Mouse (Mus musculus): ENCODE measurements around the gene Tmem258.
"Not testable (repeated sequence)": the region's sequence is repeated elsewhere in the genome, so short reads cannot be mapped to it uniquely, and the experiment has no call there.

The Tmem258 gene

DNA sequence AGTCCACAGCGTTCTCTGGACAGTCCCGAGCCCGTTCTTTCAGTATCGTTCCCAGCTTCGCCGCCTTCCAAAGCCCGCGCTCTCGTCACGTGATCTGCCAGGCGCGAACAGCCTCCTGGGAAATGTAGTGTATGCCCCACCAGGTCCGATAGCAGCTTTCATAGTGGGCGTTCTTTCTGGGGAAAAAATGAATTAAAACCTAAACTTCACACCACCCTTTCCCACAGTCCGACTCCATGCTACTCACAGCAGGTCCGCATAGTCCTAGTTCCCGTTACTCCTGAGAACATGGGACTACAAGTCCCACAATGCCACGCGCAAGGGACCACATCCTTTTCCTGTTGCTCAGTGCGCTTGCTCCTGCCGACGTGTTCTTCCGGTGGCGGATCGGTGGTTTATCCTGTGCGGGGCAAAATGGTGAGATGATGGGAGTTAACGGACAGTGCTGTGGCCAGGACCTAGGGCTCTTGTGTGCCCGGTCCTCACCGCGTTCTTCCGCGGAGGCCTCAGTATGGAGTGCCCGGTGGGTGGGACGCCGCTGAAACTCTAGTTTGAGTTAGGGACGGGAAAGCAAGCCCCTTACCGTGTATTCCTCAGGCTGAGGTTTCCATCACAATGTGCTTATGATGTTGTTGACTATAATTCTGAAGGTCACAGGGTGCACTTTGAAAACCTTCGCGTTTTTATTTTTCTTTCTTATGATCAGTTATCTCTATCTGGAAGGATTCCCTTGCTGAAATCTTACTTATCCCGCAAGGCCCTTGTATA lies at the start of gene Tmem258, which contains the start of gene Fen1:
Gene Tmem258, plus strand, starts transcription at position 167 of the 768 bp plus-strand sequence.
Gene Fen1, minus strand, starts transcription at position 322 of the 768 bp plus-strand sequence.
- peak; percentile 96 for DNase-seq (ENCODE audit: low read depth)

DNA sequence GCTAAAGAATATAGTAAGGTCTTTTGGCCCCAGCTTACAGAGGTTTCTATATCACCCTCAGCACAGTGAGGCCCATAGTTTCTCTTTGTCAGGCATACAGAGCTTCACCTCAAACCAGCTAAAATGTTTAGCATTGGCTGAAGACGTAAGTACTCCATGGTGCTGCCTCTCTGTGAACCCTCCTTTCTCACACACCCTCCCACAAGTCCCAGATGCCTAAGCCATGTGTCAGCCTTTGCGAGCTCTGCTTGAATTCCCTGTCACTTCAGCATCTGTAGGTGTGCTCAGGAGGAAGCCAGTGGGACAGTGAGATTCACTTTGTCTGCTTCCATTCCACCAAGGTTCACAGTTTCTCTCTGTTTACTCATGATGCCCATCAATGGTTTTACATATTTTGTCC lies 46.1 kb upstream of the Tmem258 start:
- no peak for DNase-seq (ENCODE audit: low read depth)

DNA sequence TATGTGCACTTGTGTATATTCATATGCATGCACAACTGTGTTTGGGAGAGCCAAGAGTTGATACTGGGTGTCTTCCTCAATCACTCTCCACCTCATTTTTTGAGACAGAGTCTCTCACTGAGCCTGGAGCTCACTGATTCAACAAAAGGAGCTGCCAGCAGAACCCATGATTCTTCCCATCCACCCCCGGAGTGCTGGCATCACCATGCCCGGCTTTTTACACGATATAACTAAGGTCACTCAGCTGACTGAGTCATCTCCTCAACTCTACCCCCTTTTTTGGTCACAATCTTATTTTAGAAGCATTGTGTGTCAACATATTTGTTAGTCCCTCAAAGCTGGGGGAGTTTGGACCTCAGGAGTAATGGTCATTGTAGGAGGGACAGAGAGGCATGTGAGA lies 39.9 kb upstream of the Tmem258 start:
- no peak for DNase-seq (ENCODE audit: low read depth)

DNA sequence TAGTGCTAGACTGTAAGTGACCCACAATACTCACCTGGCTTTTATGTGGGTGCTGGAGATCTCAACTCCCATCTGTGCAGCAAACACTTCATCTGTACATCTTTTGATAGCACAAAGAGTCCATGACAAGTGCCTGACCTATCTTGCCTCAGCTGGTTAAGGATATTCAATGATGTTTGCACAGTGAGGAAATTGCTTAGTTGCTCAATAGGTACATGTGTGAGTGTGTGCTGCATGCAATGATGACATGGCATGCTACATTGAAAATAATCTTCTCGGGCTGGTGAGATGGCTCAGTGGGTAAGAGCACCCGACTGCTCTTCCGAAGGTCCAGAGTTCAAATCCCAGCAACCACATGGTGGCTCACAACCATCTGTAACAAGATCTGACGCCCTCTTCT lies 37.9 kb upstream of the Tmem258 start:
- not testable (repeated sequence) for DNase-seq (ENCODE audit: low read depth)

DNA sequence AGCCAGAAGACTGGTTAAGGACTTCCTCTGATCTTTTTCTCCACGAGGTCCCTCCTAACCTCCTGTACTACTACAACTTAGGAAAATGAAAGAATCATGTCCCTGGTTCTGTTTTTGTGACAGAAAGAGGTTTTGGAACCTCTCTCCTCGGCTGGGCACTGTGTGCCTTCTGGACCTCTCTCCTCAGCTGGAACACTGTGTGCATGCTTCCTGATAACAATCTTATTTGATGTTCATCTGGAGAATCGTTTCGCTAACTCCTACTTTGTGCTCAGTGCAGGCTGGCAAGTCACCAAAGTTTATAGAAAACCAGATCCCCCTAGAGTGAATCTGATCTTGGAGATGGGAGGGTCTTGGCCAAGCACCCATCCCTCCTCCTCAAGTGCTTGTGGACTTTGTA lies 36.7 kb upstream of the Tmem258 start:
- no peak for DNase-seq (ENCODE audit: low read depth)

DNA sequence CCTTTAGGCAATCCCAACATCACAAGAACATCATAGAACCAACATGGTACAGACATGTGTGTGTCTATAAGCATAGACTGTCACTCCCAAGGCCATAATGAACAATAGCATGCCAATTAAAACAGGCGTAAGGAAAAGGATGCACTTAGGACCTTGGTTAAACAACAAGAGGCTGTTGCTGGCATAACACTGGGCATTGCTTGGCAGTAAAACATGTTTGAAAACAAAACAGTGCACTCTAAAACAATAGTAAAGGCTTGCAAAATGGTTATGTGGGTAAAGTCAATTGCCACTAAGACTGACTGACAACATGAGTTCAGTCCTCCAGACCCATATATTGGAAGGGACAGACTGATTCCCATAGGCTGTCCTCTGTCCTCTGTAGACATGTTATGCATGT lies 35.9 kb upstream of the Tmem258 start:
- no peak for DNase-seq (ENCODE audit: low read depth)

DNA sequence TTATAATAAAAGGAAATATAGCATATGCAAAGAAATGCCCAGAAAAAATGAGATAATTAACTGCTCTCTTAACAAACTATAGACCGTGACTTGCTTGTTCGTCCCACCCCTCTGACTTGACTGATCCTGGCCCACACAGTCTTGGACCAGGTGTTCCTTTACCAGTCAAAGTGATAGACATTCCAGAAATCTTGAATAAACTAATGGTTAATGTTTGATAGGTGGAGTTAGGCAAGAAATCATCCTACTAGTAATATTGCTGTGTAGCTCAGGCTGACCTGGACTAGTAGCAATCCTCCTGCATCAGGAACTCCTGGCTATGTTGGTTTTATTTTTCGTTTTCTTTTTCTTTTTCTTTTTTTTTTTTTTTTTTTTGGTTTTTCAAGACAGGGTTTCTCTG lies 35.4 kb upstream of the Tmem258 start:
- no peak for DNase-seq (ENCODE audit: low read depth)

DNA sequence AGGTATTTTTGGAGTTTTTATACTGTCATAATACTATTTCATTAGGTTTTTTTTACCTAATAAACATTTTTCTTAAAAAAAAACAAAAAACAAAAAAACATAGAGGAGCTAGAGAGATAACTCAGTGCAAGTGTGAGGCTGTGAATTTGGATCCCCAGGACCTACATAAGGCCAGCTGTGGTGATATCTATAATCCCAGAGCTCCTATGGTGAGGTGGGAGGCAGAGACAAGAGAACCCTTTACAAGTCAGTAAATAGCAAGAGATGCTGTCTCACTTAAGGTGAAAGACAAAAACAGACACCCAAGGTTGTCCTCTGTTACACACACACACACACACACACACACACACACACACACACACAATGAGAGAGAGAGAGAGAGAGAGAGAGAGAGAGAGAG lies 34.6 kb upstream of the Tmem258 start:
- DNase-seq (ENCODE audit: low read depth), result no peak

DNA sequence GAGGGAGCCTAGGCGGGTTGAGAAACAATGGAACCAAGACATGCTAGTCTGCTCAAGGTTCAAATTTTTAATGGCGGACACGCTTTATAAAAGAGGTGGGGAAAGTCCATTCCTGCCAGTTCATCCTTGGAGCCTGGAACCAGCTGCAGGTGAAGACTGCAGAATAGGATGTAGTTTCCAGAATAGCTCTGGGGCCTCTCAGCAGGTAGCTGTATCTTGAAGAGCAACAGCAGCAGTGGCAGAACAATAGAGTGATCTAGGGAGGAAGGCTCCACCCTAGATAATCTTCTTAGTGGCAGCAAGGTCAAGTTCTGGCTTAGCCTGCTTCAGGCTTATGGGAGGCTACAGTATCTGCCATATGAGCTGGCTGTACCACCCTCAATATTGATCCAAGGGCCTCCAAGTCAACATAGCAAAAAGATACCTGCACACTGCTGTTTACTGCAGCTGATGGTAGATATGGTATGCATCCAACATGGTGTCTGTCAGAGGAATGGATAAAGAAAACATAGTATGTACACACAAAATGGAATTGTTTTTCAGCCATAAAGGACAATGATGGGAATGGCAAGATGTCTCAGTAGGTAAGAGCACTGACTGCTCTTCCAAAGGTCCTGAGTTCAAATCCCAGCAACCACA lies 34.0 kb upstream of the Tmem258 start:
- not testable (repeated sequence) for DNase-seq (ENCODE audit: low read depth)

DNA sequence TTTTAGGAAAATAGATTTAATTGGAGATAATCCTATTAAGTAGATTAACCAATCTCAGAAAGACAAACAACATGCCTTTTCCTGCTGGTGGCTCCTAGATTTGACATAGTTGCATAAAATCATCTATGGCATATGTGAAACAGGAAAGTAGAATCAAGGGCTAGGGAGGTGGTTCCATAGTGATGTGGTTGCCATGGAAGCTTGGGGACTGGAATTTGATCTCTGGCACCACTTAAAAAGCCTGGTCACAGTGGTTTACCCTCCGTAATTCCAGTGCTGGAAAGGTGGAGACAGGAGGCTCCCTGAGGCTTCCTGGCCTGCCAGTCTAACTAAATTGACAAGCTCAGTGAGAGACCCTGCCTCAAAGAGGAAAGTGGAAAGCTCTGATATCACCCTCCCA lies 33.3 kb upstream of the Tmem258 start:
- DNase-seq (ENCODE audit: low read depth), result no peak

DNA sequence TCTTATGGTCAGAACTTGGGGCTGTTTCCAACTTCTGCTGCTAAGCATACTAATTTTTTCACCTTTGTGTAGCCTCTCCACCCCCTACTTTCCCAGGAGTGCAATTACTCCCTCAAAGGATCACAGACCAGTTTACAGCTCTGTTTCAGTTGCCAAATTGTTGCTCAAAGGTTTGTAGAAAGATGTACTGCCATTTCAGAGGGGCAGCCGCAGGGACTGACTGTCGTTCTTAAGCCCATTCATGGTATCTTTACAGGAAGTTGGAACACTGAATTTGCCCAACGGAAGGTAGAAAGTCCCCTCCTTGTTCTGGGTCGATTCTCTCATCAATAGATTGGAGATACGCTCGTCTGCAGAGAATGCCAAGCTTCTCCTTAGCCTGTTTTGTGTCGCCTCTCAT lies 32.5 kb upstream of the Tmem258 start:
- DNase-seq (ENCODE audit: low read depth), result no peak

DNA sequence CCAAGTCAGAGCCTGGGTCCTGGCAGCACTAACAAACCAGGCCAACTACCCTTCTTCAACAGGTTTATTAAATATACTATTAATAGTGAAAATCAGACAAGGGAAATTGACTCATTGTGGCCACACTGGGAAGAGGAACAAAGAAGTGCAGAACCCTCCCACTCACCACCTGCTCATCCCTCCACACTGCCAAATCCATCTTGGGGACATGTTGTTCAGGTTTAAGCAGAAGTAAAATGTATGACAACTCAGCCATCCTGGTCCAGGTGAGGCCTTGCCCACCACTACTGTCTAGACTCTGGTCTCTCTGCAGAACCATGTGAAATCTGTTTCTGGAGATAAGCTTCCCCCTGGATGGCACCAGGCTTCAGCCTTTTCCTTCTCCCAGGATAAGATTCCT lies 32.0 kb upstream of the Tmem258 start:
- DNase-seq (ENCODE audit: low read depth), result no peak

DNA sequence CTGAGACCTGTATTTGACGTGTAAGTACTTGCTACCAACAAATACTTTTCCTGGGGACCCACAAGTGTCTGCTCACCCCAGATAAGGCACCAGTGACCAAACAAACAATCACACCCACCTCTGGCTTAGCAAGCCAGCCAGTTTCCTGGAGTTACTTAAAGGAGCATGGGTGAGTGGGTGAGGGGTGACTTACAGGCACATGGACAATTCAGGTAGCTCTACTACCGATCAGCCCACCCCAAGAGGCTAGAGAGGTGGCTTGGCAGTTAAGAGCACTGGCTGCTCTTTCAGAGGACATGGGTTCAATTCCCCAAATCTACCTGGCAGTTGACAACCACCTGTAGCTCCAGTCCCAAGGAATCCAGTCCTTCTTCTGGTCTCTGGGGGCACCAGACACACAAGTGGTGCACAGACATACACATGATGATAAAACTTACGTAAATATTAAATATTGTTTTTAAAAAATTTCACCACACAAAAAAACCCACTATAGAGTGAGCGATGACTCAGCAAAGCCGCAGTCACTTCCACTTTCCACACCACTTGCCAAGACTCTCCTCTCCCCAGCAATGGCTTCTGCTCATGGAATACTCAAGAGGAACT lies 30.6 kb upstream of the Tmem258 start:
- peak; percentile 44 for DNase-seq (ENCODE audit: low read depth)

DNA sequence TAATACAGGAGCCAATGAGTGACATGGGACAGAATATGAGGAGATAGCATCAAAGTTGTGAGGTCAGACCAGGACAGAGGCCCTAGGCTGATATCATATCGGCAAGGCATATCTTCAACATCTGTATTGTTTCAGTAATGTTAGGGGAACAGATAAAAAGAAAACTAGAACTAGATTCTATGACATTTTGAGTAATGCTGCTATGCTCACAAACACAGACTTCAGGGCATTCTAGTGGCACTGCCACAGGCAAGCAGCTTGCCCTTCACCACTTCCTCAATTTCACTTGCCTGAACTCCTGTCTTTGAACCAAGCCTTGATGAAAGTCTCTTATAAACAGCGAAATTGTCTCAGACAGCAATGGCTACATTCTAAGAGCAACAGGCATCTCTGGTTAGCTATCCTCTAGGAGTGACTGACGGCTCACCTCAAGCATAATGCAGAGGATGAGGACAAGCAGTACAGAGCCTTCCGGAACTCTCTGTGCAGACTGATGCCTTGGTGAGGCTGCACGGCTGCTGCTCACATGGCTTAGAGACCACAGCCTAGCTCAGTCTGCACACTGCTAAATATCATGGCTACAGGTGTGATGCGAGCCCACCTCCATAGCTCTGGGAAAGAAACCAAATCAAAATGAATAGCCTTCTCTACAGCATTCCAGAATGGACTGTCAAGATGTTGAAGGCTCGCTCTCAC lies 29.8 kb upstream of the Tmem258 start:
- no peak for DNase-seq (ENCODE audit: low read depth)

DNA sequence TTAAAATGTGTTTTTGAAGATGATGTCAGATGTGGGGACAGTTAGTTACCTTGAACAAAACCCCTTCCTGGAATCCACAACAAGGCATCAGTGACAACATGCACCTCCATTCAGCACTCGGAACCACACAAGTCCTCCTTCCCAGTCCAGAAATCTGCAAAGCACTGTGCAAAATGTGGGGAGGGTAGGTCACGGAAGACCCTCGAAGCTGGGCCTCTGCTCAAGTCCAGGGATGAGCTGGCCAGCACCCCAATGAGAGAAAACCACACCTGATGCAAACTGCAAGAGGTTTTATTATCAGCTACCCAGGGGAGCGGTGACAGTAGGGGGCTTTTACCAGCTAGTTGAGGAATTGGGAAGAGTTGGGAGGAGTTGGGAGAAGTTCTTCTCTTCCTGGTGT lies 28.9 kb upstream of the Tmem258 start:
- DNase-seq (ENCODE audit: low read depth), result no peak

DNA sequence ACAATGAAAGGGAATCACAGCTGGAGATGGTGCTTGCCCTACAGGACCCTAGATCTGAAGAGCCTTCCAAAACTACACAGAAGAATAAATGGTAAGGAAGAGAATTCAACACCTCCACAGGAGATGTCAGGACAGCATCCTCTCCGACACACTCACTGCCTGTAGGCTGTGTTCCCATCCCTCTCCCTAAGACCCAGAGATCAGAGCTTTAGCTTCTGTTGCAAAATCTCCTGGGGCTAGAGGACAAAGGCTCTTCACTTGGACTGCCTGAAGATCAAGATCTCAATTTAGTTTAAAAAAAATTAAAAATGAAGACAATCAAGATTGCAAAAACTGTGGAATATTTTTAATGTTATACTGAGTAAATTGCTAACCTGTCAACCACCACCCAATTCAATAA lies 27.3 kb upstream of the Tmem258 start:
- DNase-seq (ENCODE audit: low read depth), result no peak

DNA sequence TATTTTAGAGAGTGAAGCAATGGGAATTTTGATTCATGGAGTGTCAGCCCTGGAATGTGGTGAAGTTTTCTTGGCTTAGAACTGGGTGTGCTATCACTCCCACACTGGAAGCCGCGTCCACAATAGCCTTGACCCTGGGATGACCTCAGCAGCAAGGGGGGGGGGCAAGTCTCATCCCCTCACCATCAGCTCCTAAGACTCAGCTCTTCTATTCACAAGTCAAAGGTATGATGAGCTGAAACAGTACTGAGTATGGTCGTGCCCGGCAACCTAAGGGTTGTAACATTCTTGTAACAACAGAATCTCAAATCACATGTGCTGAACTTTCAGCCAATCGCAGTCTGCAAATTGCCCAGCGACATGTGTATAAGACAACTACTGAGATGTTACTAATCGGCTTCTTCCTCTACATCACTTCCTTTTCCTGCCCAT lies 26.9 kb upstream of the Tmem258 start:
- no peak for DNase-seq (ENCODE audit: low read depth)

DNA sequence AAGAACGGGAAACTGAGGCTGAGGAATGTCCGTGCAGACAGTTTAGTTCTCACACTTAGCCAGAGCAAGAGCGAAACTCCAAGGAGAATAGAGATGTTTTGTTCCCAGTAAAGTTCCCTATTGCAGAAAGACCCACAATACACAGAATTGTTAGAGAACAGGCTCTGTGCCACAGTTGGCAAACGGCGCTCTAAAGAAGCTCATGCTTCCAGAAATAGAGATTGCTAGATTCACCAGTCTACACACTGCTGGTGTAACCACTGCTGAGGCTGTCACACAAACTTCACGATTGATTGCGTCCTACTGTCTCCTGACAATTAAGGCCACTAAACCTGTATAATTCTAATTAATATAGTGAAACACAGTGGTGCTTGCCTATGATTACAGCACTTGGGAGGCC lies 22.6 kb upstream of the Tmem258 start:
- DNase-seq (ENCODE audit: low read depth), result no peak

DNA sequence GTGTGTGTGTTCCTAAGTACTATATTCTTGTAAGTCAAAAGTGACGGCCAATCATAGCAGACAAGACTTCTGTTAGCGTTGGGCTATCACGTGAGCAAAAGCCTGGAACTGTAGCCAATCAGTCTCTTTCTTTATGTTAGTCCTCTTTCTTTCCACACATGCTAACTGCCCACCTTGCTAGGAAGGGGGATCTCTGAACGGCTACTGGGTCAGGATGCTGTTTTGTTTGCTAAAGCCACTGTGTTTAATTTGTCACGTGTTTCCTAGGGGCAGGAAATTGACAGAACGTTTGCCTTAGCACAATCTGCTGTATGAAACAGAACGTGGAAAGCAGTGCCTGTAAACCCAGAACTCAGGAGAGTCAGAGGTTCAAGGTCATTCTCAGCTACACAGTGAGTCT lies 21.7 kb upstream of the Tmem258 start:
- DNase-seq (ENCODE audit: low read depth), result no peak

DNA sequence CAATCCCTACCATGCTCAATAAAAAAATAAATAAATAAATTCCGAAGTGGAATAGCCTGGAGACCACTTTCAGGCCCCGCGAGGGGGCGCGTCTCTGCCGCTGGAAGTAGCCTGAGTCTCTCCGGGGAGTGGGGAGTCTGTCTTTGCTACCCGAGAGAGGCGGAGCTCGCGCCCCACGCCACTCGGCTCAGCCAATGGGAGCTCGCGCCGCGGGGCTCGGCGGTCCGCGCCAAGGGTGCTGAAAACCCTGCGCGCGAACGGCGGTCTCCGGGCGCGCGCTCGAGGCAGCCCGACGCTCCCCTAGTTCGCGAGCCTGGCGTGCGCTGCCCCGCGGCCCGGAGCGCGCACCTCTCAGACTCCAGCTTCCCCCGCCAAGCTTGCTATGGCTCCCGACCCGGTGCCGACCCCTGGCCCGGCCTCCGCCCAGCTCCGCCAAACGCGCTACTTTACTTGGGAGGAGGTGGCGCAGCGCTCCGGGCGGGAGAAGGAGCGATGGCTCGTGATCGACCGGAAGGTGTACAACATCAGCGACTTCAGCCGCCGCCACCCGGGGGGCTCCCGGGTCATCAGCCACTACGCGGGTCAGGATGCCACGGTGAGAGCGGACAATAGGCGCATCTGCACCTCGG lies 21.0 kb upstream of the Tmem258 start, which contains the start of gene Fads1:
Gene Fads1, plus strand, starts transcription at position 219 of the 629 bp plus-strand sequence.
- peak; percentile 89 for DNase-seq (ENCODE audit: low read depth)

DNA sequence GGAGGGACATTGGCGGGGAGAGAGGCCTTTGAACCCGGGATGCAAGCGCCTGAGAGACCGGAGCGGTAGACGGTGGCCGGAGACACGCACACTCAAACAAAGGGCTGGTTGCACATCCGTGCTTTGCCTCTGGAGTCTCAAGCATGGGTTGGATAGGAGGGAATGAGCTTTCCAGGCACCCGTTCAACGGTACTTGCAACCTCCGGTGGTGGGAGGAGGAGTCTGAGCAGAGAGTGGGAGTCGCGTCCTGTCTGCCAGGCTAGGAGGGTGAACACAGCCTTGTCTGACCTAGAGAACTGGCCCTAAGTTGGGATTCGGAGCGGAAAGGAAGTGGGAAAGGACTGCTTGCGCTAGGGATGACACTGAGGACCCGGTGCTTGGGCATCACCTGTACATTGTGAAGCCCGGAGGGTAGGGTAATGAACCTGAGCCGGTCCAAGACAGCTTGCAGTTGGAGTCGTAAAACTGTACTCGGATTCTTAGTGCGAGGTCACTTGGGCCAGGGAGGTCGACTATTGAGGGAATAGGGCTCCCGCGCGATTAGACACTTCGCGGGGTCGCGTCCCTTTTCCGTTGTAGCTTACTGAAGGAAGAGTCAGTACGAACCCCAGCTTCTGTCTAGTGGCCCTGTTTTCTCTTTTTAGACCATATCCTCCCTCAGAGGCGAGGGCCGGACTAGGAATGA lies 20.4 kb upstream of the Tmem258 start:
- peak; percentile 61 for DNase-seq (ENCODE audit: low read depth)

DNA sequence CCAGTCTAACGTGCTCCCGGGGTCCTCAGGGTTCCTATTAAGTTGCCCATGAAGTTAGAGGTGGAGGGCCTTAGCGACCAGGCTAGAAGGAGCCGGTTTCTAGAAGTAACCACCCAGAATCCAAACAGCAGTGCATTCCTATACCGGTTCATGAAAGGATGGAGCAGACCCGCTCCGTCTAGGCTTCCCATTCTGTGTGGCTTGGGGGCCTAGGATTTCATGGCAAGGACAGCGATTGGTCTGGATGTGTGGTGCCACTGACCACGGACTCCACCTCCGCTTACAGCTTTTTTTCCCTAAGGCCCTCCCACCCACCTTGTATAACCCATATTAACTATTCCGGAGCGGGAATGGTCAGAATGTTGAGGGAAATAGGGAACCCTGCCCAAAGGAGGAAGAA lies 19.7 kb upstream of the Tmem258 start:
- DNase-seq (ENCODE audit: low read depth), result no peak

All from induced T-regulatory cell, adult 2 months (primary cell).